Mouse (Mus musculus) urinary bladder, postnatal 10 days (tissue): ENCODE results near the gene 4921524J17Rik.
A peak's percentile ranks its signal among the peaks of the same experiment; 100 is the strongest.

Source experiments
- DNase-seq: peaks from one replicate; pipeline ENCODE4 v3.0.0; 2022; ENCODE audit warnings: low spot score

4921524J17Rik gene

DNA sequence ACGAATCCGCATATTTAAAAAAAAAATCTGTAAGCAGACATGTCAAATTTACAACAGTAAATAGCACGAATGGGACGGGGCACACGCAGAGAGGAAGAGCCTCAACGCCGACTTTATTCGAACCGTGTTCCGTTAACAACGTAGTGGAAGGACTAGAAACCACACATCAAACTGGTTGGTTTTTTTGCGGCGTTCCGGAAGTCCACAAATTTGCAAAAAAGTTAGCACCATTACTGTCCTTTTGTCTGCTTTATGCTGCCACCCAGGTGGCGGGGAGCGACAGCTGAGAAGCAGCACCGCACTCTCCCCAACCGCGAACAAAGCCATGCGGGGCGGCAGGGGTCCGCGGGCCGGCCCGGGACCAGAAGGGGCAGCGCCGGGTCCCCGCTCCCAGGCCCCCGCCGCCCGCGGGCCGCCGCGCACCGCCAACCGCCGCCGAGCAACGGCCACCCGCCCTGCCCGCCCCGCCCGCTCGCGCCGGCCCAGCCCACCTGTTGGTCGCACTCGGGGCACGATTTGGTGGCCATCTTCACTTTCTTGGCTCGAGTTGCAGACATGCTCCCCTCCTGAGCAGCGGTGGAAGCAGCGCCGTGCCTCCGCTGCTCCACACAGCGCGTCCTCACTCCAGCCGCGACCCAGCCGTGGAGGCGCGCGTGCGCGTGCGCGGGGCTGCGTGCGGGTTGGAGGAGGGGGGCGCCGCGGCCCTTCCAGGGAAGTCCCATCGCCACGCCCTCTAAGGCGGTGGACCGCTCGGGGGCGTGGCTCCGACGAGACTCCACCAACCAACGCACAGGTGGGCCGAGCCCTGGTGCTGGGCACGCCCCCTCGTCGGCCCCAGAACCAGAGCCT is at the start of gene 4921524J17Rik:
4921524J17Rik (minus strand) TSS at position 666 of the 849 bp plus-strand sequence.
- DNase-seq = peak; percentile 85

DNA sequence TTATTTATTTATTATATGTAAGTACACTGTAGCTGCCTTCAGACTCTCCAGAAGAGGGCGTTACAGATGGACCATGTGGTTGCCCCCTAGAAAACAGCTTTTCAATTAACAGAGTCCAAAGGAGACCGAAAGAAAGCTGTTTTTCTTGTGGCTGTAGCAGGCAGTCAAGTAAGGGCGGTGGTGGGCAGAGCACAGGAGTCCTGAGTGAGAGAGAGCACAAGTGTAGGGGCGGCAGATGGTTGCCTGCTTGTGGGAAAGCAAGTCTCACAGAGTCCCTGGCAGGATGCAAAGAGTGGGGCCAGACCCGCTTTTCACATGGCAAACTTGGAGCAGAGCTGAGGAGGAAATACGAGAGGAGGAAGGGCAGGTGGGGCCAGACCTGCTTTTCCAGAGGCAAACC is 49.8 kb upstream of the 4921524J17Rik start:
- DNase-seq = no peak

DNA sequence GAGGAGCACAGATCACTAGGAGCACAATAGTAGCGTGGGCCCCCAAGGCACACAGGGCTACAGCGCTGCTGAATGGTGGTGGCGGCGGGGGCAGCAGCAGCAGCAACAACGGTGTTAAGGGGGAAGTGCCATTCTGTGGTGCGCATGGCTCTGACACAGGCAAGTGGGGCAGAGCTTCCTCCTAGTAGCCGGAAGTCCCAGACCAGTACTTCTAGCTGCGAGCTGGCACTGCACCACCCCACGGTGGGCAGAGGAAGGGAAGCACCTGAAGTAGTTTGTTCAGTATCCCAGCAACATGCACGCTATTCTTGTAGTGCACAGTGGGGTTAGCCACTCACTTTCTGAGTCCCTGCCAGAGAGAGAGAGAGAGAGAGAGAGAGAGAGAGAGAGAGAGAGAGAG is 49.3 kb upstream of the 4921524J17Rik start:
- DNase-seq = no peak

DNA sequence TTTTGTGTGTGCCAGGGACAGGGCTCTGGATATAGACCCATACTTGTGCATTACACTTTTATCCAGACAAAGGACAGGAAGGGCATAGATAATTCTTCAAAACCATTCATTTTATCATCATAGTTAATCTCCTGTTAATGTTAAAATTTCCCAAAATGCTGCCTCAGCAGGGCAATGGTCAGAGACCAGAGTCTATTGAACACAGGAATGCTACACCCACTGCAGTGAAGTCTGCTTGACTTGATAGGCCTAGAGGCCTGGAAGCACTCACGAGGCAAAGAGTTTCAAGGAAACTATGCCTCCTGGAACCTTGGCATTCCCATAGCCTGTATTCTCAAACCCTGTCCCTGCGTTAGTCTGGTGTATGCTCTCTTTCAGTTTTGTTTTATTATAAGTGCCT is 47.1 kb upstream of the 4921524J17Rik start:
- no peak for DNase-seq

DNA sequence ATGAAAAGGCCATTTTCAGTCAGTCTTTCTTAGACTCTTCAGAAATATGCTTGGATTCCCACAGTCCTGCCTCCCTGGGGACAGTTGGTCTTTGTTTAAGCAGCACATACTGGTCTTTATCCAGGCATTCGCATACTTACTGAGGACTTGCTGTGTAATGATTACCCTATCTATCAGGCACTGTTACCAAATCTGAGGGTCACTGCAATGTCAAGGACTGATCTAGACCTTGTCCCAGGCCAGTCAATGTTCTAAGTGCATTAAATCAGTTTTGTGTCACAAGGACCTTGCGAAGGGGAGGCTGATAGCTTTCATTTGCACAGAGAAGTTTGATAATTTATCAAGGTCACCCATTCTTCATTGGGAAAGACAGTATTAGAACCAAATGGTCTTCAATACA is 45.8 kb upstream of the 4921524J17Rik start:
- no peak for DNase-seq

DNA sequence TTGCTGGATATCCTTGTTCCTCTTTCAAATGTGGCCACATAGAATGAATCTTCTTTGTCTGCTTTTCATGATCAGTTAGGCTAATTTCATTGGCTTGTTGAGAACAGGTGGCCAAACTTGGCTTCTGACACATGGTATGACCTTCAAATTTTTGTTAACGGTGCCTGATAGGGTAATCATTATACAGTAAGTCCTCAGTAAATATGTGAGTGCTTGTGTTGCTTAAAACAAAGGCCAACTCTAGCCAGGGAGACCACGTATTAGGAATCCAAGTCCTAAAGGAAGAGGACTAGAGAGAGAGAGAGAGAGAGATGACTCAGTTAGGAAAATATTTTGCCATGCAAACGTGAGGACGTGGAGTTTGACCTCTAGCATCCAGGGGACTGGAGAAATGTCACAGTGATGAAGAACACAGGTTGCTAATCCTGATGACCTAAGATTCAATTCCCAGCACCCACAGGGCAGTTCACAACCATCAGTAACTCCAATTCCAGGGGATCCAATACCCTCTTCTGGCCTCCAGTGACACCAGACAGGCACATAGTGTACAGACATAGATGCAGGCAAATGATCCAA is 44.4 kb upstream of the 4921524J17Rik start:
- no peak for DNase-seq

DNA sequence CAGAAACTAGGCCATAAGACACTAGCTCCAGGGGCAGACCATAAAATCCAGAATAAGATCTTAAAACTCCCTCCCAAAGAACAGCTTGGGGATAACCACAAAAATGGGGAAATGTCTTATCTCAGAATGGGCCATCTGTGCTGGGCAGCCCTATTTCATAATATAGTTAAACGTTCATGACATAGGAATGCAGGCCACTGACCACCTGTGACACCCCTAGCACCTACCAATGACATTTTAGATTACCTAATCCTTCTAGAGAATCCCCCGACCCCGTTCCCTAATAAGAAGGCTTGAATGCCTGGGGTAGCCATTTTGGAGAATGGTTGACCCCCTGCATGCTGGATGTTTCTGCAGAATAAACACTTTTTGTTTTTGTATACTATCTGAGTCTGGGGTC is 42.3 kb upstream of the 4921524J17Rik start:
- DNase-seq = no peak

DNA sequence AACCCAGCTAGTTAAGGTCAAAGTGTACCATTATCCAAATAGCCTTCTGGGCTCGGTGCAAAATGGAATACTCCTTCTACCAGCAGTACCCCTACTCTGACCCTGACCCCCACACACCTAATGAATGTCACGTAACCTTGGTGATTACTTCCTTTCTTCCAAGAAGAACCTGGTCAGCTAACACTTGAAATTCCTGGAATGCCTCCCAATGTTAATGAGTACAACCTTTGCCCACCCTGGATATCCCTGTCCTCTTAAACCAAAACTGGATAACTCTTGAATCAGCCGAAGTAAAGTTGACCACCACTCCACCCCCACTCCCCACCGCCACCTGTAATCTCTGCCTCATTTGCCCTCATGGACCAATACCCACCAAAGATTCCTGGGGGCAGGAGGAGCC is 40.6 kb upstream of the 4921524J17Rik start:
- DNase-seq = no peak

DNA sequence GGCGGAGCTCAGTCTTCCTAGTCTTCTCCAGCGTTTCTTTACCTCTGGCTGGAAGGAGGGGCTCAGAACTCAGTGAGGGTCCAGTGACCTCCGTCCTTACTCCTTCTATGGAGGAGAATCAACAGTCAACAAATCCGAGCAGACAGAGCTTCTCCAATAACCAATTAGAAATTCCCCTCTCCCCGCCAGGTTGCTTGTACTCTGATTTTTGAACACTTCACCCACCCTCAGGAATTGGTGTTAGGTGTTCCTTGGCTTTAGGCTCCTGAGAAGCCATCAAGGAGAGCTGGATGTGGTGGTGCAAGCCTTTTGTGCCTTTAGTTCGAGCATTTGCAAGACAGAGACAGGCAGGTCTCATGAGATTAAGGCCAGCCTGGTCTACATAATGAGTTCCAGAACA is 40.2 kb upstream of the 4921524J17Rik start:
- DNase-seq = no peak

DNA sequence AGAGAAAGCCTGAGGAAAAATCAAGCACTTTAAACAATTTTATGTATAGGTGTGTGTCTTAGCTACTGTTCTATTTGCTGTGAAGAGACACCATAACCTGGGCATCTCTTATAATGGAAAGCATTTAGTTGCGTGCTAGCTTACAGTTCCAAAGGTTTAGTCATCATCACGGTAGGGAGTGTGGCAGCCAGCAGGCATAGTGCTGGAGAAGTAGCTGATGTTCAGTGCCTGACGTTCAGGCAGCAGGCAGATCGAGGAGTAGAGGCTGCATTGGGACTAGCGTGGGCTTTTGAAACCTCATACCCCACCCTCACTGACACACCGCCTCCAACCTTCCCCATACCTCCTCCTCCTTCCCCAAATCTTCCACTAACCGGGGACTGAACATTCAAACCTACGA is 38.1 kb upstream of the 4921524J17Rik start:
- no peak for DNase-seq

DNA sequence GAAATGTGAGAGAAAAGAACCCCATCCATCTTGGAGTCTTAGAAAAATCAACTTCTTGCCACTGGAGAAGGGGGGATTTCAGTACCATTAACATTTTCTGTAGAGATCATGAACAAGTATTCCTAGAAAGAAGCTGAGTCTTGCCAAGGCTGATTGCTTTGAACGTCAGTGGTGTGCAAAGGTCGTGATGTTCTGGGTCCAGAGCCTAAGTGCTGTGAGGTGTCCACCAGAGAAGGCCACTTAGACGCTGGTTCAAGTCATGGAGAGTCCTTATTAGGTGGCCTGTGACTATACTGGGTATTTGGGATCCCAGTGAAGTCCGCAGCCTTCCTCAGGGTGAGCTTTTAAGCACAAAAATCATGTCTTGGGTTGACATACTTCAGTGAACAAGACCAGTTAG is 33.4 kb upstream of the 4921524J17Rik start:
- DNase-seq = no peak

DNA sequence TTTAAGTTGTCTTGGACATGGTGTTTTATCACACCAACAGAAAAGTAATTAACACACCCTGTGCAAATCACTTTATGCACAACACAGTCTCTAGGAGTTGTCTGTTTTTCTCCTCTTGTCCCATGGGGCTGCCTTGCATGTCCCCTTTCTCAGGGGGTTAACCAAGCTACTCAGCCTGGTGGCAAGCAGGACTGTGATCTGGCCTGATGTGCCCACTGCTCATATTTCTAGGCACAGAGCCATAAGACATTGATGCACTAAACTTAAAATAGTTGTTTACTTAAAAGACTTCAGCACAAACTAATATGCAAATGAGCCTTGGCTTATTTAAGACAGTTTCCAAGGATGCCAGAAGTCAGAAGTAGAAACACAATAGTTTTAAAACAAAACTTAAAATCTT is 31.7 kb upstream of the 4921524J17Rik start:
- DNase-seq = no peak

DNA sequence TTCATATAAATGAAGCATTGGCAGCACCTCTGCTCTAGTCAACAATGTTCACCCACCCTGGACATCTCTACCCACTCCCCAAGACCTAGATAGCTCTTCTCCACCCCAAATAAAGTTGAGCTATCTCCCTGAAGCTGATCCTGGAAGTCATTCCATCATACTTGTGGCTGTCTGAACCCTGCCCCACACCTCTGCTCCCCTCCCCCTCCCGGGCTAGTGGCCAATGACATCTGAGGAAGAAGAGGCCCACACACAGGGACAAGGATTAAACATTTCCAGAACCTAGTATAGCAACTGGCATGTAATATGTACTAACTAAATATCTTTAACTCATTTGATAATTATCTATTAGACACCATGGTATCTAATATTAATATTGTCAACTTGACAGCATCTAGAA is 29.8 kb upstream of the 4921524J17Rik start:
- no peak for DNase-seq

DNA sequence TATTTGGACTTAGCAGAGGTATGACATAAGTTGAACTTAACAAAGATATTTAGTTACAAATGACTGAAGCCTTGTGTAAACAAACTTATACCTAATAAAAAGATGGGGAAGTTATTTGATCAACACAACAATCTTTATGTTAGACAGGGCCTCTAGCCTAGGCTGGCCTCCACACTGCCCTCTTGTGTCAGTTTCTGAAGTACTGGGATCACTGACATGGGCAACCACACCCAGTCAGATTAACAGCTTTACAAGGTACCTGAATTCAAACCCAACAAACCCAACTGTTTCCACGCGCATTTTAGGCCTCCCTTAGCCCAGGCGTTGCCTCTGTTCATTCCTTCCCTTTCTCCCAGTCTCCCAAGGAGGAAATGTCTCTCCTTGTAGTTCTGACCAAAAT is 28.7 kb upstream of the 4921524J17Rik start:
- no peak for DNase-seq

DNA sequence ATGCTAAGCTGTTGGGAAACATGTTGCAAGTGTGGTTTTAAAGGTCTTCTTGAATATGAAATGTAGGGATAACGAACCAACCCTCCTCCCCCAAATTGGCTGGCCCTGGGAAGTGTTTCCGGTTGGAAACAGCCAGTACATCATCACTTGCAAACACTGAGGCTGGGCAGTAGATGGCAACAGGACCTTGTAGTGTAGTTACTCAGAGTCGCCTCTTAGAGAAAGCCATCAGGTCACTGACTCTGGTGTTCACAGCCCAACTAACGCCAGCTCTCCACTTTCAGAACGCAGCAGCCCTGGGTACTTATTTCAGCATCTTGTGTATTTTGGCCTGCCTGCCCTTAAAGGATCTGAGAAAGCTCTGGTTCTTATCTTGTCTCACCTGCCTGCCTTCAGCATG is 28.2 kb upstream of the 4921524J17Rik start:
- no peak for DNase-seq

DNA sequence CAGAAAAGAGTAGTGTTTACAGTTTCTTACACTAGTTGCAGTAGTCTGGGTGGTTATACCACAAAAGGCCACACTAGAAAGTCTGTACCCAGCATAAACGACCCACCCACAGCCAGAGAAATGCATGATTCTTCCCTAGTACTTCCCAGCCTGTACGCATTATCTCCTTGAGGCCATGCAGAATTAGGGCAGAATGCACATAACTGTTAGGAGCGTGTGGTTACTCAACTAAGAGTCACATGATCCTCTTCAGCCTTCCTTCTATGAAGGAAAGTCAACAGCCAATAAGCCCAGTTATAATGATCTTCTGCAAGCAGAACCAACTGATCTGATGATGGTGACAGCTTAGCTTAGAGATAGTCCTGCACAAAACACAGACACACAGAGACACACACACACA is 26.9 kb upstream of the 4921524J17Rik start:
- no peak for DNase-seq

DNA sequence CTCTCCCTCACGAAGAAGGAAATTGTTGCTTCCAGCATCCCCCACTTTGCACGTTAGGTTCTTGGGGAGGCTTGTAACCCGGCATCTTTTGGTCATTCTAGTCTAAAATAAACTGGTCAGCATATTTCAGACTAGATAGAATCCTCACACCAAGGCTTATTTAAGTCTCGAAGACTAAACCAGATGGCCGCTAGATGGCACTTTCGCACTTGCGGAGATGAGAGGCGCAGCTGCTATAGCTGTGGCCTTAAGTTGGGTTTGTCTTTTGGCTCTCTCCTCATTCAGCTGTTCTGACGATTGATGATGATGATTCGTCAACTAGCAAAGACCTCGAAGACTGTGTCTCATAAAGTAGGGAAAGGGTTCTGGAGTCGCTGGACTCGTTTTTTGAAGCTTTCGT is 23.9 kb upstream of the 4921524J17Rik start:
- no peak for DNase-seq

DNA sequence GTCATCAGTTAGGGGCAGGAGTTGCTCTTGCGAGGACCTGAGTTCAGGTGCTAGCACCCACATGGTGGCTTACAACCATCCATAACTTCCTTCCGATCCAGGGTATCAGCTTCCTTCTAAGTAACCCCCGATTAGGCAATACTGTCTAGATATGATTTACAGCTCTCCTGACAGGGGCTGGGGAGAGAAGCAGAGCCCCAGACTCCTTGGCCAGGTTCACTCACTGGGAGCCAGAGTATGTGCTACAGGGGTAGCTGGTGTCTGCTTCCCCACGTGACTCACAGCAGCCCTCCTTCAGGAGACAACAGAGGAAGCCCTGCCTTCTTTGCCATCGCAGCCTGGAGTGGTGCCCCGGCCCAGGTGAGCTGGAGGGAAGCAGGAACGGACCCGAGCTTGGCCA is 22.1 kb upstream of the 4921524J17Rik start:
- no peak for DNase-seq

DNA sequence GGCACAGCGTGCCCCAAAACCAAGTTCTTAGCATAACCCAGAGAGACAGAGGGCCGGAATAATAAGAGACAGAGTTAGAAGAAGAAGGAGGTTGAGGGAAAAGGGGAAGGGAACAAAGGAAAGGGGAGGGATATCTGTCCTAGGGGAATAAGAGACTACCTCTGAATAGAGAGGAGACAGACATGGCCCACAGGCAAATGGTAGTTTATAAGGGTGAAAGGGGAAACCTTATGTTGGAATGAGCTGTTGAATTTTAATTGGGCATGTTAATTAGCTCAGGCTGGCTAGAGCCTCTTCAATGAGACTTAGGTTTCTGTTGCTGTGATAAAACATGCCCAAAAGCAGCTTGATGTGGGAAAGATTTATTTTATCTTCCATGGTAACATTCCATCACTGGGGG is 20.6 kb upstream of the 4921524J17Rik start:
- no peak for DNase-seq

DNA sequence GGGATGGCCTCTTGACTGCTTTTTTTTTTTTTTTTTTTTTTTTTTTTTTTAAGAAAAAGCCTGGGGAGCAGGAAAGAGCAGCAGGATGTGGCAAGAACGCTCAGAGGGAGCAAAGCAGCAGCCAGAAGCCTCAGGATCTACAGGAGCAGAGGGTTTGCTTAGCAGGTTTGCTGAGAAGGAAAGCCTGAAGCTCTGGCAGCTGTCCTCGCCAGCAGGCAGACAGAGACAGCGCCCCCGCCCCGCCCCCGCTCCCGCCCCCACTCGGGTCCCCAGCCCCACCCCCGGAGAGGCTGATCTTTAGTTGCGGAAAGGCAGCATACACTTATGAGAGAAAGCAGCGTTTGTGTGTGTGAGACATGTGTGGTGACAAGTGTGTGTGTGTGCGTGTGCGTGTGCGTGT is 19.7 kb upstream of the 4921524J17Rik start:
- no peak for DNase-seq

DNA sequence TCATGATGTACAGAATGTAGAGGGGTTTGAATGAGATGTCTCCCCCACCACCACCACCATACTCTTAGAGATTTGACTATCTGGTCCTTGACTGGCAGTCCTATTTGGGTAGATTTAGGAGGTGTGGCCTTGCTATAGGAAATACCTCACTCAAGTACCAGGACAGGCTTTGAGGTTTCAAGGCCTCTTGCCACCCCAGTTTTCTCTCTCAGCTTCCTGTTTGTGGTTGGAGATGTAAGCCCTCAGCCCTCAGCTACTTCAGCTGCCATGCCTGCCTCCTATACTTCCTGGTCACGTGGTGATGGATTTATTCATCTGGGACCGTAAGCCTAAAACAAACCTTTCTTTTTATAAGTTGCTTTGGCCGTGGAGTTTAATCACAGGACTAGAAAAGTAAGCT is 17.7 kb upstream of the 4921524J17Rik start:
- no peak for DNase-seq

DNA sequence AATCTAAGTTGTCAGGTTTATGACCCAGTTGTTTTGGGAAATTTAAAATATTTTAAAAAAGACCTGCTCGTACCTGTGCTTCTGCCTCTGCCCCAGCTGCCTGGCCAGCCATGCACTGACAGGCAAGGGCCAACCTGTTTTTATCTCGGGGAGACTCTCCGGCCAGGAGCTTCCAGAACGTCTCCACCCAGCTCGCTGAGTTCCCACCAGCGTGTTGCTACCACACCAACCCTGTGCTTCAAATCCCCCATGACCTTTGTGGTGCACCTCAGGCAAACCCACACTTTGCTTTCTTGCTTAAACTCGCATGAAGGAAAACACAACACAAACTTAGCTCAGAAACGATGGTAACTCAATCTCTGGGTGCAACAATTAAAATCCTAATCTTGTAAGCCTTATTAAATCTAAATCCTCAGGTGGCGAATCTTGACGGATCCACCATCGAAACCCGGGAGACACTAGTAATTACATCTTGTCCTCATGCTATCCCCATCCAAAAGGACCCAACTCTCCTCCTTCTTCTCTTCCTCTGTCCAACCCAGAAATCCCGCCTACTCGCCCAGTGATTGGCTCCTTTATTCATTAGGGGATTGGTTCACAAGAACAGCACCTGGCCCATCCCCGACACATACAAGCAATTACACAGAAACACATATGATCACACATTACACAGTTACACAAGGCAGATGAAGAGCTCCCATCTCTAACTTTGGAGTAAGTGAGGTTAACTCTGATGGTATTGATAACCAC is 13.5 kb upstream of the 4921524J17Rik start:
- DNase-seq = no peak

DNA sequence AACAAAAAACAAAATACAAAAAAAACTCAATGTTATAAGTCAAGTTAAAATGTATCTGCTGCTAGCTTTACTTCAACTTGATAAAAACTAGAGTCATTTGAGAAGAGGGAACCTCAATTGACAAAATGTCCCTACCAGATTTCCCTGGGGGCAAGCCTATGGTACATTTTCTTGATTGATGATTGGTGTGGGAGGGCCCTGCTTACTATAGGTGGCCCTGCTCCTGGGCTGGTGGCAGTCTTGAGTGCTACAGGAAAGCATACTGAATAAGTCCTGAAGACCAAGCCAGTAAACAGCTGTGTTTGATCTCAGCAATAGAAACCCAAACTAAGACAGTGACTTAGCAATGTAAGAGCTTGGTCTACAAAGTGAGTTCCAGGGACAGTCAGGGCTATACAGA is 11.5 kb upstream of the 4921524J17Rik start:
- DNase-seq = no peak
